Mouse (Mus musculus): ENCODE measurements around the gene Cd63. TPM values are rescaled to one million over a fixed set of nuclear protein-coding genes. Genes with fewer than 3 reads are reported as not detected.

Cd63 gene
- polyA plus RNA-seq, 1 experiment from 2014 or later: 572 TPM

Other genes with a start within 250 kb of the Cd63 start
- 9.8 and 12.7 TPM in 2 replicates for gene Suox, start 226.9 kb upstream of the Cd63 start, polyA plus RNA-seq (2014; fragmentation: Nextera tagmentation; extraction: Ambion mirVana)
- gene Rab5b, start 204.7 kb upstream of the Cd63 start, polyA plus RNA-seq (2014; fragmentation: Nextera tagmentation; extraction: Ambion mirVana): 59.4 and 64.4 TPM in 2 replicates
- gene Pmel, start 196.8 kb upstream of the Cd63 start, polyA plus RNA-seq (2014; fragmentation: Nextera tagmentation; extraction: Ambion mirVana): 1.2 TPM in 2 replicates
- 89.0 and 93.2 TPM in 2 replicates for gene Cdk2, start 196.0 kb upstream of the Cd63 start, polyA plus RNA-seq (2014; fragmentation: Nextera tagmentation; extraction: Ambion mirVana)
- gene Dgka, start 156.1 kb upstream of the Cd63 start, polyA plus RNA-seq (2014; fragmentation: Nextera tagmentation; extraction: Ambion mirVana): 5.9 and 7.7 TPM in 2 replicates
- 34.2 and 38.5 TPM in 2 replicates for gene Pym1, start 153.1 kb upstream of the Cd63 start, polyA plus RNA-seq (2014; fragmentation: Nextera tagmentation; extraction: Ambion mirVana)
- gene Mmp19, start 110.1 kb upstream of the Cd63 start, polyA plus RNA-seq (2014; fragmentation: Nextera tagmentation; extraction: Ambion mirVana): 0.43 and 0.72 TPM in 2 replicates
- 35.5 and 37.7 TPM in 2 replicates for gene Dnajc14, start 96.9 kb upstream of the Cd63 start, polyA plus RNA-seq (2014; fragmentation: Nextera tagmentation; extraction: Ambion mirVana)
- 13.2 and 16.4 TPM in 2 replicates for gene Tmem198b, start 96.6 kb upstream of the Cd63 start, polyA plus RNA-seq (2014; fragmentation: Nextera tagmentation; extraction: Ambion mirVana)
- gene Sarnp, start 83.7 kb upstream of the Cd63 start, polyA plus RNA-seq (2014; fragmentation: Nextera tagmentation; extraction: Ambion mirVana): 189 and 203 TPM in 2 replicates
- 86.0 and 88.0 TPM in 2 replicates for gene Ormdl2, start 79.3 kb upstream of the Cd63 start, polyA plus RNA-seq (2014; fragmentation: Nextera tagmentation; extraction: Ambion mirVana)
- 4.5 and 5.3 TPM in 2 replicates for gene Gdf11, start 9.3 kb upstream of the Cd63 start, polyA plus RNA-seq (2014; fragmentation: Nextera tagmentation; extraction: Ambion mirVana)
- 8.9 and 11.5 TPM in 2 replicates for gene Rdh5, start 21.9 kb downstream of the Cd63 start, polyA plus RNA-seq (2014; fragmentation: Nextera tagmentation; extraction: Ambion mirVana)
- gene Bloc1s1, start 23.0 kb downstream of the Cd63 start, polyA plus RNA-seq (2014; fragmentation: Nextera tagmentation; extraction: Ambion mirVana): 218 and 228 TPM in 2 replicates
- gene Itga7, start 32.8 kb downstream of the Cd63 start, polyA plus RNA-seq (2014; fragmentation: Nextera tagmentation; extraction: Ambion mirVana): 2.1 and 2.3 TPM in 2 replicates
- 1.2 and 2.4 TPM in 2 replicates for gene Mettl7b, start 60.0 kb downstream of the Cd63 start, polyA plus RNA-seq (2014; fragmentation: Nextera tagmentation; extraction: Ambion mirVana)
- not detected in 2 replicates for gene Olfr9, start 88.4 kb downstream of the Cd63 start, polyA plus RNA-seq (2014; fragmentation: Nextera tagmentation; extraction: Ambion mirVana)
- not detected in 2 replicates for gene Olfr763, start 109.8 kb downstream of the Cd63 start, polyA plus RNA-seq (2014; fragmentation: Nextera tagmentation; extraction: Ambion mirVana)
- not detected in 2 replicates for gene Olfr764-ps1, start 138.9 kb downstream of the Cd63 start, polyA plus RNA-seq (2014; fragmentation: Nextera tagmentation; extraction: Ambion mirVana)
- not detected in 2 replicates for gene Olfr765, start 149.0 kb downstream of the Cd63 start, polyA plus RNA-seq (2014; fragmentation: Nextera tagmentation; extraction: Ambion mirVana)
- not detected in 2 replicates for gene Olfr766-ps1, start 168.0 kb downstream of the Cd63 start, polyA plus RNA-seq (2014; fragmentation: Nextera tagmentation; extraction: Ambion mirVana)
- gene Olfr767, start 181.9 kb downstream of the Cd63 start, polyA plus RNA-seq (2014; fragmentation: Nextera tagmentation; extraction: Ambion mirVana): not detected in 2 replicates
- gene Olfr768, start 198.4 kb downstream of the Cd63 start, polyA plus RNA-seq (2014; fragmentation: Nextera tagmentation; extraction: Ambion mirVana): not detected in 2 replicates
- not detected in 2 replicates for gene Olfr769, start 216.9 kb downstream of the Cd63 start, polyA plus RNA-seq (2014; fragmentation: Nextera tagmentation; extraction: Ambion mirVana)
- gene Olfr770, start 238.0 kb downstream of the Cd63 start, polyA plus RNA-seq (2014; fragmentation: Nextera tagmentation; extraction: Ambion mirVana): not detected in 2 replicates

All from intestine, embryonic 14.5 days (tissue).